Mouse (Mus musculus) cortical plate, adult 2 months (tissue): ENCODE measurements at regions not wholly inside any gene's neighbourhood (a gene's known extent, or its start where the extent isn't known, plus 50 kb on each side); places are given as distances from the start of the nearest gene placed in this dataset.

ENCODE experiments used
- H3K27ac ChIP-seq: fragments of 200-500 bp; 2 replicates; pipeline ENCODE4 v1.5.1; 2012; ENCODE audit warnings: low read length, control low read depth, inconsistent platforms; ENCODE audit not compliant: insufficient read depth
- H3K4me1 ChIP-seq: fragments of 200-500 bp; 2 replicates; pipeline ENCODE4 v1.6.1; 2011; ENCODE audit warnings: low read length; ENCODE audit not compliant: control insufficient read depth, insufficient read depth
- H3K4me3 ChIP-seq: fragments of 200-500 bp; 2 replicates; pipeline ENCODE4 v1.5.1; 2011; ENCODE audit warnings: mild to moderate bottlenecking, low read length, control low read depth; ENCODE audit not compliant: insufficient read depth
- CTCF ChIP-seq: fragments of 200-500 bp; IDR thresholded peaks from 2 replicates; pipeline ENCODE4 v1.5.1; 2011; ENCODE audit warnings: mild to moderate bottlenecking, control low read depth, low read length; ENCODE audit not compliant: insufficient read depth; ENCODE audit errors: extremely low read depth
- POLR2A ChIP-seq: fragments of 200-500 bp; IDR thresholded peaks from 2 replicates; pipeline ENCODE4 v1.6.1; 2011; ENCODE audit warnings: mild to moderate bottlenecking, low read length, control low read depth; ENCODE audit not compliant: insufficient read depth; ENCODE audit errors: extremely low read depth

DNA sequence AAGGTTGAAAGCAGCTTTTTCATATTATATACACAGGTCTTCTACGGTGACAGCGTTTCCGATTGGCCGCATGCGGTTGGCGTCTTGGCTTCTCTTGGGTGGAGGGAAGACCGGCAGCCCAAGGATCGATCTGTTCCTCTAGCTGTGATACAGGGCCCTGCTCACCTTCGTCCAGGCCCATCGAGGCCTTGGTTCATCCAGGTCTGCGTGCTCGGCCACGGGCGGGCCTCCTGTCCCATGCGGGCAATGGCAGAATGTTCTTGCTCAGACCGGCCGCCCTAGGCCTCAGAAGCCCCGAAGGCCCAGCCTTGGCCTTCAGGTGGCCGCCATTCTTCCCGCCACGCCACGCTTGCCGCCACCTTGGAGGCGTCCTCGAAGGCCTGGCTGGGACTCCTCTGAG is 194.4 kb upstream of the Ppp6c start:
- TF ChIP-seq CTCF (no peak), POLR2A (no peak)
- Histone ChIP-seq H3K27ac (no peak overlapping the region), H3K4me1 (no peaks in the 10 kb centered on the region), H3K4me3 (no peak overlapping the region)

DNA sequence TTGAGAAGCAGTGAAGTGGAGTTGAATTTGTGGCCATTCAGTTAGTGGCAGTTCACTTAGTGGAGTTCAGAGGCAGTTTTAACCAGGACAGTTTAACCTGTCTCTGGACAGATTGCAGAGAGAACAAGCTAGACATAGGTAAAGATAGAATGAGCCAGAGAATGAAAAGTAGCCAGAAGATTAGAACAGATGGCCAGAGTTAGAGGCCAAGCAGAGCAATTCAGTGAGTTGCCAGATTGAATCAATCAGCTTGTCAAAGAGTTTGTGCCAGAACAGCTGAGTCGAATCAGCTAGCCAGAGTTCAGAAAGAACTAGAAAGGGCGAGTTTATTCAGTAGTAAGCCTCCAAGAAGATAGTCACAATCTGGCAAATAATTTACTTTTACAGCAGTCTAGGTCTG is 174.1 kb upstream of the Ppp6c start:
- Histone ChIP-seq H3K4me1 (no peaks in the 10 kb centered on the region), H3K27ac (no peak overlapping the region), H3K4me3 (no peak overlapping the region)
- no peak for TF ChIP-seq CTCF
- no peak for TF ChIP-seq POLR2A

DNA sequence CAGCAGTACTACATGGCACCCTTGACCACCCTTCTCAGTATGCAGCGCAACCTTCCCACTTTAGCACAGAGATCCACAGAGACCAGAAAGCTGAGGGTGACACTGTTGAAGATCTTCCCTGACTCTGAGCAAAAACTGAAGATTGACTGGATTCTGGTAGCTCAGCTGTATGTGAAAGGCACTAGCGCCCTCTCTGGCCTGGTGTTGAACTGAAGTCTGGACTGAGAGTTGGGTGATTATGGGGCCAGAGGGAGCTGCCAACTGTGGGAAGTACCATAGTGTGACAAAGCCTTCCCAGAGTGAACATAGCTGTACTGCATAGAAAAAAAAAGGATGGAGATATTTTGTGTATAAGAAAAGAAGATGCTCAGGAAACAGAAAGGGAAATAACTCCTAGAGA is 173.3 kb upstream of the Ppp6c start:
- no peaks in the 10 kb centered on the region for H3K4me1 ChIP-seq
- TF ChIP-seq CTCF (no peak), POLR2A (no peak)
- H3K27ac ChIP-seq = no peak overlapping the region
- no peak overlapping the region for H3K4me3 ChIP-seq

DNA sequence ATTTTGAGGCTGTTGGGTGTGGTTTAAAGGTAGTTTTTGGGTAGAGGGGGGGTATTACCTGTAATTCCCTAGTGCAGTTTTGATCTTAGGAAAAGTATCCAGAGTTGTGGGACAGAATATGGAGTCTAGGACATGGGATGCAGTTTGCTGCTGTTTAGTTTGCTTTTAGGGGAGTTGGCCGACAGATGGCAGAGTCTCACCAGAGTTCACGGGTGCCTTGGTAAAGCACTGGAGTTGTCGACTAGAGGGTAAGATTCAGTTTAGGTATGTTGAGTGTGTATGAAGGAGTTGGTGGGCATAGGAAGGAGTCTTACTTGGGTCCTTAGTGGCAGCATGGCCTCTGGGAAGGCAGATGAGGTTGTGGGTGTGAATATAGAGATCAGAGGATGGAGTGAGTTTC is 168.4 kb upstream of the Ppp6c start:
- no peak overlapping the region for H3K27ac ChIP-seq
- no peaks in the 10 kb centered on the region for H3K4me1 ChIP-seq
- H3K4me3 ChIP-seq = no peak overlapping the region
- TF ChIP-seq CTCF = peak; percentile 24; the same call in 1 of the 2 replicates
- no peak for TF ChIP-seq POLR2A

DNA sequence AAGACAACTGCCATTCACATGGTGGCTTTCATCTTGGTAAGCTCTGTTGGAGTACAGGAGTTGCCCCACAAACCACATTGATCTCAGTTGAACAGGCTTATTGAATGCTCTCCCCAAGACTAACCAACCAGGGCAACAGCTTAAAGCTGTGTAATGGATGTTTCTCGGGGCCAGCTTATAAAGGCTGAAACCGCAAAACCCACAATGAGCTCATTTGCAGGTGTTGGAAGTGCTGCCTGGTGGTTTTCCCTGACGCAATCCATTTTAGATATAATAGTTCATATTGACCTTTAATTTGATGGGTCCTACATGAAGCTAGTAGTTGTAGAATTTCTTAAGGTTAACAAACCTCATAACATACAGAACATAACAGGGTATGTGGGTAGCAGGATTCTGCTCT is 151.0 kb upstream of the Ppp6c start:
- no peaks in the 10 kb centered on the region for H3K4me1 ChIP-seq
- H3K4me3 ChIP-seq = no peak overlapping the region
- TF ChIP-seq CTCF (no peak), POLR2A (no peak)
- H3K27ac ChIP-seq = no peak overlapping the region

DNA sequence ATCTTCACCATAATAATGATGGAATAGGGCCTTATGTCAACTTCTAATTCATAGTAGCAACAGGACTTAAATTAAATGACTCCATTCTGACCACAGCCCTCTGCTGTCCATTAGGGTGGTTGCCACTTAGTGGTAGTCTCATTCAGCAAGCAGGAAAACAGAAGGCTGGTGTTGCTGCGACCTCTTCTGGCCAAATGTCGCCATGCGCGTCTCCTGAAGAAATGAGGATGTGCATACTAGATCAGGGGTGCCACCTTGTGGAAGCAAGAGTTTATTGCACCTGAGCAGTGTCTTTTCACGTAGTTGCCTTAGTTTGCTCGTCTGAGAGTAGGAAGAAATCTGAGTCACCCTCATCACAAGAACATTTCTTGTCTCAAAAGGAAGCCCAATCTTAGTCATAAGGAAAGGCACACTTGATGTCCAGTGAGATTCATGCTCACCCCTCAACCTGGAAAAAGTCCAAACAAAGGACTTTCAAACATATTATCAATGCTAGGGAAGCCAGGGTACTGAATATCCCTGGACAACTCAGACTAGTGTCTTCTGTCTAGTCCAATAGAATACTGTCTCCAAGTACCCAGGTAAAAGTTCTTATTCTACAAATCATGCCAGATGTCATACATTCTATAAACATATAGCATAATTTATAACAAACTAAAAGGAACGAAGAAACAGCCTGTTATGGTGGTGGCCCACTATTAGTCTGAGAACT is 147.0 kb upstream of the Ppp6c start:
- TF ChIP-seq POLR2A = no peak
- TF ChIP-seq CTCF = peak; percentile 100
- H3K4me3 ChIP-seq = no peak overlapping the region

DNA sequence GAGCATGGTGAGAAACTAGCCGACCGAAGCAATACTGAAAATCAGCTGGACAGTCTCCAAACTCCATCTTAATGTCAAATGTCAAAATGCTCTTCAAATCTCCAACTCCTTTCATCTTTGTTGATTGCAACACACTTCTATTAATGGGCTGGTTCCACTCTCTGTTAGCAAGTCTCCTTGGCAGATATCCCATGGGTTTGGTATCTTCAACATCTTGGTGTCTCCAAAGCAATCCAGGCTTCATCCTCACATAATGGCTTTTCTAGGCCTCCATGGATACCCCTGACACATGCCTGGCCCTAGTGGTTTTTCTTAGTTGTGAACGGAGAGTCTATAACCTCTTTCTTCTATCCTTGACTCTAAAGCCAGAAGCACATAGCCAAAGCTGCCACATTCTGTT is 118.0 kb upstream of the Ppp6c start:
- TF ChIP-seq CTCF (no peak), POLR2A (no peak)
- H3K4me3 ChIP-seq = no peak overlapping the region
- H3K4me1 ChIP-seq = no peaks in the 10 kb centered on the region
- no peak overlapping the region for H3K27ac ChIP-seq

More for the DNA sequence above, 147.0 kb upstream of the Ppp6c start:
- Histone ChIP-seq H3K27ac (no peak overlapping the region), H3K4me1 (no peaks in the 10 kb centered on the region)

DNA sequence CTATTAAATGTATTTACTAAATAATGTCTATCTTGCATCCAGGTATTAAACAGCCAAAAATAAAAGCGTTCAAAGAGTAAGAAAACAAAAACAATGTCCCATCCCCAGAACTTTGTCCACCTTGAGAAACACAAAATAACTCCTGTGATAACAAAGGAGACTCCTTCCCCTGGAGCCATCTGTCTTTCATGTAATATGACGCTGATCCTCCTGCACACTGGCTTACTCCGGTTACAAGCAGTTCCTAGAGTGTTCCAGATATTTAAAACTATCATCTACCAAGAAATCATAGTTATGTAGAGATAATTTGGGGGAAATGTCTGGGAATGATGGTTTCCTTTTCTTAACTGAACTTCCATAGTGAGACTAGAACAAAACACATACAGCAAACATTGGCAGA is 114.2 kb upstream of the Ppp6c start:
- Histone ChIP-seq H3K27ac (no peak overlapping the region), H3K4me3 (no peak overlapping the region), H3K4me1 (no peaks in the 10 kb centered on the region)
- no peak for TF ChIP-seq POLR2A
- TF ChIP-seq CTCF = no peak

DNA sequence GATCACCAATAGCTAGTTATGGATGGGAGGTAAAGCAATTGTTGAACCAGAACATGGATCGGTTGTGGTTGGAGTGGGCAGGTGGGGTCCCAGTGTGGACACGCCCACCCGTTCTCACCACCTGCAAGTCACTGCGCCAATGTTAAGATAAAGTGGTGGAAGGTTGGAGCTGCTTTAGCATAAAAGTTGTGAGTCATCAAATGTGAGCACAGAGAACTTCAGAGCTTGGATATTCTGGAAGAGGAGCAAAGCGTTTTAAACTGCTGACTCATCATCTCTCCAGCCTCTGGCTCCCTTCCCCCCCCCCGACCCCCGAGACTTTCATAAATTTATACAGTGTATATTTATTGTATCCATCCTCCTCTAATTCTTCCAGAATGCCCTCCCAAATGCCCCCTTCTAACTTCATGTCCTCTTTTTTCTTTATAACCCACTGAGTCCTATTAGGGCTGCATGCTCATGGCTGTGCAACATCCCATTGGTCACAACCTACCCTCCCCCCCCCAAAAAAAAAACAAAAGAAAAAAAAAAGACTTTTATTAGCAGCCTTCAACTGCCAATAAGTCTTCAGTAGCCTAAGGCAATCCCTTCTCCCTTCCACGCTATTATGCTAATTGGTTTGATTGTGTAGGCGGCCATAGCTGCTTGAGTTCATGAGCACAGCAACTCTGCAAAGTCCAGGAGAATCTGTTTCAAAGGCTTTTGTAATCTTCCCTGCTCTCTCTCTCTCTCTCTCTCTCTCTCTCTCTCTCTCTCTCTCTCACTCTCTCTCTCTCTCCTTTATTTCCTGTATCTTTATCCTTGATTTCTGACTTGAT is 112.8 kb upstream of the Ppp6c start:
- Histone ChIP-seq H3K27ac (no peak overlapping the region), H3K4me1 (no peaks in the 10 kb centered on the region), H3K4me3 (no peak overlapping the region)
- TF ChIP-seq POLR2A (no peak), CTCF (no peak)

DNA sequence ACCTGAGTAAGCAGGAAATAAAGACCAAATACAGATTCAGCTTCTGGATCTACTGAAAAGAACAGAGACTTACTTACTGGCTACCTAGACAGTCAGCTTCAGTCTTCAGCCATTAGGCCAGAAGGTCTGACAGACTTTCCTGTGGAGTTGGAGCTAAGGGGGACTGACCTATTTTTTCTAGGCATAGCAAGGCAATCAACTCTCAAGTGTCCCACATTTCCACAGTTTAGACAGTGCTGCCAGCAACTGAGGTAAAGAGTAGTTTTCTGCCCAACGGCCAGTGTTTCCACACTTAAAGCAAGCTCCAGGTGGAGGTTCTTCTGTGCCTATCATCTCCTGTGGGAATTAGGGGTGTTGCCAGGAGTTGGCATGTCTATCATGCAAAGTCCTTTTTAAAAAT is 111.3 kb upstream of the Ppp6c start:
- no peaks in the 10 kb centered on the region for H3K4me1 ChIP-seq
- TF ChIP-seq CTCF = no peak
- no peak for TF ChIP-seq POLR2A
- no peak overlapping the region for H3K27ac ChIP-seq
- H3K4me3 ChIP-seq = no peak overlapping the region
